Mouse (Mus musculus) testis, adult 2 months (tissue): Measurements from ENCODE around the gene Azin2.

ENCODE experiments used
- CTCF ChIP-seq: fragments of 200-500 bp; IDR thresholded peaks from 2 replicates; pipeline ENCODE4 v1.5.1; 2012; ENCODE audit warnings: low read depth, mild to moderate bottlenecking, inconsistent platforms, low read length, moderate library complexity; ENCODE audit not compliant: control insufficient read depth, insufficient read depth, insufficient replicate concordance
- POLR2A ChIP-seq: fragments of 200-500 bp; IDR thresholded peaks from 2 replicates; pipeline ENCODE4 v1.6.1; 2012; ENCODE audit warnings: low read depth, mild to moderate bottlenecking, inconsistent platforms, low read length, moderate library complexity; ENCODE audit not compliant: control insufficient read depth

DNA sequence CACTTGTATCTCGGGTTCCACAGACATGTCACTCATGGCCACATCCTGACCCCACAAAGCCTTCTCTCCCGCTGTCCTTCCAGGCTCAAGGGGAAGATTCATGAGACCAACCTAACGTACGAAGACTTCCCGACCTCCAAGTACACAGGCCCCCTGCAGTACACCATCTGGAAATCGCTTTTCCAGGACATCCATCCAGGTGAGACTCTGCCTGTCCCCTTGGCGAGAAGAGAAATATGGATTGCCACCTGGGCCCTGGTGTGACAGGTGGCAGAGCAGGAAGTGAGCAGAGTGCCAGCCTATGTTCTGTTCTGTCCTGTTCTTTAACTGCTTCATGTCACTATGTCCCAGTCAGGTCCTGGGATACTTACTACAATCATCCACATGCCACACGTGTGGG, 59.9 kb downstream of the Azin2 start:
- TF ChIP-seq CTCF (no peak), POLR2A (no peak)
